Mouse (Mus musculus) CH12.LX (cell line): ENCODE results near the gene Casp8ap2. TPM values are rescaled to one million over a fixed set of nuclear protein-coding genes. Genes with fewer than 3 reads are reported as not detected.

Experiments
- DNase-seq: peaks from one replicate; pipeline ENCODE4 v3.0.0-alpha.2; 2013; ENCODE audit errors: extremely low read depth
- H3K27ac ChIP-seq: 2 replicates; pipeline ENCODE4 v1.5.1; 2012; ENCODE audit warnings: low read depth, mild to moderate bottlenecking, control low read depth, moderate library complexity; ENCODE audit not compliant: insufficient read depth
- H3K27me3 ChIP-seq: replicated peaks from 2 replicates; pipeline ENCODE3; 2012; ENCODE audit warnings: inconsistent platforms
- H3K36me3 ChIP-seq, 2 experiments: replicated peaks in 1 of 2; 2 replicates each; pipeline versions ENCODE3 to v1.6.1; 2012; ENCODE audit warnings: inconsistent platforms in 1 of 2, low read length in 1 of 2, mild to moderate bottlenecking in 1 of 2, mixed read lengths in 1 of 2, moderate library complexity in 1 of 2; ENCODE audit not compliant: control insufficient read depth in 1 of 2, insufficient read depth in 1 of 2
- H3K4me1 ChIP-seq, 2 experiments: 2 replicates each; pipeline ENCODE4 v1.6.1; 2012; ENCODE audit warnings: inconsistent platforms in 1 of 2, moderate library complexity in 1 of 2; ENCODE audit not compliant: insufficient read depth in 2 of 2, control insufficient read depth in 1 of 2
- H3K4me2 ChIP-seq: 2 replicates; pipeline ENCODE4 v1.6.1; 2012; ENCODE audit warnings: low read depth, mild to moderate bottlenecking, control low read depth; ENCODE audit not compliant: poor library complexity, insufficient read depth, severe bottlenecking
- H3K4me3 ChIP-seq, 3 experiments: fragments of 150-350 bp in 1 of 3; sonication (generic) in 1 of 3; replicated peaks in 1 of 3; 2 replicates each; pipeline versions ENCODE3 to v1.5.1; 2011 to 2012; ENCODE audit warnings: low read depth in 2 of 3, low read length in 2 of 3, mild to moderate bottlenecking in 2 of 3, moderate library complexity in 2 of 3, control low read depth in 1 of 3, improper control_type of control experiment in 1 of 3, inconsistent platforms in 1 of 3, mixed read lengths in 1 of 3; ENCODE audit not compliant: poor library complexity in 1 of 3
- H3K79me2 ChIP-seq: replicated peaks from 2 replicates; pipeline ENCODE4 v1.6.1; 2012; ENCODE audit warnings: mild to moderate bottlenecking, moderate library complexity; ENCODE audit not compliant: control insufficient read depth, poor library complexity, insufficient read depth, severe bottlenecking; ENCODE audit errors: extremely low read depth
- H3K9ac ChIP-seq: 2 replicates; pipeline ENCODE4 v1.6.1; 2012; ENCODE audit warnings: low read depth, mild to moderate bottlenecking, control low read depth, moderate library complexity; ENCODE audit not compliant: insufficient read depth
- H3K9me3 ChIP-seq: replicated peaks from 2 replicates; pipeline ENCODE3; 2012; ENCODE audit warnings: low read length, inconsistent platforms, mixed read lengths
- BHLHE40 ChIP-seq: IDR thresholded peaks from 2 replicates; pipeline ENCODE4 v1.6.1; 2011; ENCODE audit warnings: mild to moderate bottlenecking, low read depth, low read length, improper control_type of control experiment
- CHD1 ChIP-seq: IDR thresholded peaks from 2 replicates; pipeline ENCODE4 v1.6.1; 2012; ENCODE audit warnings: low read depth, low read length, improper control_type of control experiment, inconsistent platforms
- CHD2 ChIP-seq: IDR thresholded peaks from 2 replicates; pipeline ENCODE4 v1.6.1; 2011; ENCODE audit warnings: low read length, improper control_type of control experiment
- CTCF ChIP-seq, 2 experiments: IDR thresholded peaks in 1 of 2; conservative IDR thresholded peaks in 1 of 2; 2 replicates each; pipeline ENCODE4 v1.5.1; 2011 to 2012; ENCODE audit warnings: low read depth in 2 of 2, low read length in 2 of 2, improper control_type of control experiment in 1 of 2, inconsistent platforms in 1 of 2, mild to moderate bottlenecking in 1 of 2, moderate library complexity in 1 of 2
- E2F4 ChIP-seq: IDR thresholded peaks from 2 replicates; pipeline ENCODE4 v1.6.1; 2011; ENCODE audit warnings: low read depth, low read length, improper control_type of control experiment; ENCODE audit not compliant: insufficient replicate concordance
- ELF1 ChIP-seq: IDR thresholded peaks from 2 replicates; pipeline ENCODE4 v1.6.1; 2014; ENCODE audit warnings: low read depth, mild to moderate bottlenecking, inconsistent platforms, low read length, improper control_type of control experiment
- GABPA ChIP-seq: IDR thresholded peaks from 2 replicates; pipeline ENCODE4 v1.6.1; 2012; ENCODE audit warnings: low read depth, low read length, improper control_type of control experiment, inconsistent platforms; ENCODE audit not compliant: insufficient replicate concordance
- HCFC1 ChIP-seq: IDR thresholded peaks from 2 replicates; pipeline ENCODE4 v1.6.1; 2012; ENCODE audit warnings: low read depth, mild to moderate bottlenecking, inconsistent platforms, low read length, improper control_type of control experiment
- IRF4 ChIP-seq: IDR thresholded peaks from 2 replicates; pipeline ENCODE4 v1.6.1; 2014; ENCODE audit warnings: low read depth, mild to moderate bottlenecking, inconsistent platforms, low read length, improper control_type of control experiment
- JUN ChIP-seq: IDR thresholded peaks from 2 replicates; pipeline ENCODE4 v1.6.1; 2011; ENCODE audit warnings: low read depth, mild to moderate bottlenecking, low read length, improper control_type of control experiment, moderate library complexity; ENCODE audit not compliant: insufficient read depth
- JUND ChIP-seq: conservative IDR thresholded peaks from 2 replicates; pipeline ENCODE4 v1.6.1; 2011; ENCODE audit warnings: low read depth, low read length, improper control_type of control experiment
- KAT2A ChIP-seq: IDR thresholded peaks from 2 replicates; pipeline ENCODE4 v1.6.1; 2012; ENCODE audit warnings: low read length, improper control_type of control experiment, inconsistent platforms; ENCODE audit not compliant: insufficient replicate concordance
- MAFK ChIP-seq: IDR thresholded peaks from 2 replicates; pipeline ENCODE4 v1.6.1; 2011; ENCODE audit warnings: low read length, improper control_type of control experiment; ENCODE audit not compliant: insufficient replicate concordance
- MAX ChIP-seq: IDR thresholded peaks from 2 replicates; pipeline ENCODE4 v1.6.1; 2011; ENCODE audit warnings: low read length, improper control_type of control experiment
- MAZ ChIP-seq: IDR thresholded peaks from 2 replicates; pipeline ENCODE4 v1.6.1; 2012; ENCODE audit warnings: low read depth, mild to moderate bottlenecking, inconsistent platforms, low read length, improper control_type of control experiment, moderate library complexity
- MEF2A ChIP-seq: IDR thresholded peaks from 2 replicates; pipeline ENCODE4 v1.6.1; 2014; ENCODE audit warnings: low read depth, mild to moderate bottlenecking, inconsistent platforms, low read length, improper control_type of control experiment, borderline replicate concordance
- MYC ChIP-seq: IDR thresholded peaks from 2 replicates; pipeline ENCODE4 v1.6.1; 2011; ENCODE audit warnings: low read depth, mild to moderate bottlenecking, improper control_type of control experiment, low read length
- NELFE ChIP-seq: IDR thresholded peaks from 2 replicates; pipeline ENCODE4 v1.6.1; 2011; ENCODE audit warnings: low read depth, low read length, improper control_type of control experiment
- PAX5 ChIP-seq: IDR thresholded peaks from 2 replicates; pipeline ENCODE4 v1.6.1; 2012; ENCODE audit warnings: low read length, inconsistent platforms, mixed read lengths
- RAD21 ChIP-seq: IDR thresholded peaks from 2 replicates; pipeline ENCODE4 v1.6.1; 2011; ENCODE audit warnings: low read depth, mild to moderate bottlenecking, low read length, improper control_type of control experiment, moderate library complexity
- RCOR1 ChIP-seq: conservative IDR thresholded peaks from 2 replicates; pipeline ENCODE4 v1.6.1; 2012; ENCODE audit warnings: low read depth, mild to moderate bottlenecking, inconsistent platforms, low read length, improper control_type of control experiment
- SMC3 ChIP-seq: IDR thresholded peaks from 2 replicates; pipeline ENCODE4 v1.6.1; 2011; ENCODE audit warnings: low read depth, low read length, improper control_type of control experiment
- TBP ChIP-seq: conservative IDR thresholded peaks from 2 replicates; pipeline ENCODE4 v1.6.1; 2011; ENCODE audit warnings: low read depth, low read length, improper control_type of control experiment
- TCF12 ChIP-seq: IDR thresholded peaks from 2 replicates; pipeline ENCODE4 v1.6.1; 2014; ENCODE audit warnings: low read depth, mild to moderate bottlenecking, inconsistent platforms, low read length, improper control_type of control experiment
- UBTF ChIP-seq: IDR thresholded peaks from 2 replicates; pipeline ENCODE4 v1.6.1; 2012; ENCODE audit warnings: low read depth, mild to moderate bottlenecking, inconsistent platforms, low read length, improper control_type of control experiment, moderate library complexity
- USF1 ChIP-seq: IDR thresholded peaks from 2 replicates; pipeline ENCODE4 v1.6.1; 2014; ENCODE audit warnings: low read depth, mild to moderate bottlenecking, inconsistent platforms, low read length, improper control_type of control experiment
- ZC3H11A ChIP-seq: IDR thresholded peaks from 2 replicates; pipeline ENCODE4 v1.6.1; 2012; ENCODE audit warnings: low read depth, mild to moderate bottlenecking, inconsistent platforms, low read length, improper control_type of control experiment
- ZKSCAN1 ChIP-seq: IDR thresholded peaks from 2 replicates; pipeline ENCODE4 v1.6.1; 2012; ENCODE audit warnings: low read depth, inconsistent platforms, low read length, improper control_type of control experiment, borderline replicate concordance
- dilution Hi-C: fragments of 300-500 bp; cut with MboI; formaldehyde crosslinking; loops from 2 replicates; pipeline ENCODE4 v1.14.3; 2020; ENCODE audit warnings: low sequenced_read_pairs; ENCODE audit not compliant: extremely low pct_unique_long_range_greater_than_20kb, extremely low pct_ligation_motif_present
- in situ Hi-C: fragments of 300-500 bp; cut with MboI; formaldehyde crosslinking; loops from 3 replicates; pipeline ENCODE4 v1.14.3; 2019; ENCODE audit warnings: low sequenced_read_pairs, low pct_ligation_motif_present, low pct_unique_long_range_greater_than_20kb, mixed read lengths
- polyA plus RNA-seq: library from polyadenylated mRNA; unstranded; fragments of >175 nt; gene quantifications from 2 replicates; pipeline ENCODE4 v1.2.1, GENCODE M21; 2012; ENCODE audit warnings: low read depth; ENCODE audit not compliant: insufficient read length
- total RNA-seq, 2 experiments: library from RNA; depleted of rRNA; stranded (reverse); fragments of 300-350 nt in 1 of 2; fragments of >200 nt in 1 of 2; gene quantifications; 2 replicates each; pipeline ENCODE4 v1.2.3; 2012 to 2014

Casp8ap2 gene
- total and polyA plus RNA-seq, 3 experiments, result 26.3 to 43.4 (median 27.2) TPM

DNA sequence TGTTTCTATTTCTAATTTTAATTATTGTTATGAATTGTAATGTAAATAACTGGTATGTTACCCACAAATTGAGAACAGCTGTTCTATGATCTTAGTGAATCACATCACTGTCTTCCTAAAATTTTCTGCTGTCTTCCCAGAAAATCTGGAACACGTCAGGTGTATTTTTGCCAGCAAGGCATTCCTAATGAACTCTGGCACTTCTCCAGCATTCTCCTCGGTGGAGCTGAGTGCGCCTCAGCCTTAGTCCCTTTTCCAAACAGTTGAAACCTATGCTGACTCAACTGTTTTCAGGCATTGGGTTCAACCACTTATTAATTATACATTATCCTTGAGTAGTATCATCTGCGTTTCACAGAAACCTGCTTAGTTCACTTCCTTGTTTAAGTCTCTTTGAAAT is 67.2 kb downstream of the Casp8ap2 start:
- in situ Hi-C loops, result no loop called here
- dilution Hi-C loops, result no loop called here
- no peaks in the 10 kb centered on the region for H3K27me3 ChIP-seq
- no peak for TF ChIP-seq RAD21
- TF ChIP-seq BHLHE40, result no peak
- TF ChIP-seq ZC3H11A, result no peak
- TF ChIP-seq NELFE, result no peak
- no peak for TF ChIP-seq CHD1
- TF ChIP-seq CTCF (conservative IDR thresholded peaks at IDR 0.05 in 1 of 2, IDR thresholded peaks at IDR 0.05 in 1 of 2; ENCODE audit: low read depth in 2 of 2, low read length in 2 of 2), result no peak
- TF ChIP-seq SMC3, result no peak
- TF ChIP-seq TBP, result no peak
- no peak for TF ChIP-seq IRF4
- TF ChIP-seq MYC, result no peak
- TF ChIP-seq JUN, result no peak
- TF ChIP-seq E2F4, result no peak
- TF ChIP-seq GABPA, result no peak
- TF ChIP-seq USF1, result no peak
- TF ChIP-seq MAZ, result no peak
- no peak for TF ChIP-seq KAT2A
- TF ChIP-seq MEF2A, result no peak
- TF ChIP-seq CHD2, result no peak
- no peak for TF ChIP-seq RCOR1
- TF ChIP-seq UBTF, result no peak
- peaks cover 64 to 95% of the 10 kb centered on the region in 2 experiments for H3K36me3 ChIP-seq
- H3K9ac ChIP-seq, result no peak overlapping the region
- no peaks in the 10 kb centered on the region for H3K4me1 ChIP-seq
- DNase-seq, result no peak
- no peak overlapping the region for H3K27ac ChIP-seq
- no peak overlapping the region for H3K4me3 ChIP-seq
- H3K79me2 ChIP-seq, result 0 out of 2 replicates have a peak, but pooled peaks cover 5% of the 10 kb centered on the region
- no peaks in the 10 kb centered on the region for H3K9me3 ChIP-seq
- no peak overlapping the region for H3K4me2 ChIP-seq

DNA sequence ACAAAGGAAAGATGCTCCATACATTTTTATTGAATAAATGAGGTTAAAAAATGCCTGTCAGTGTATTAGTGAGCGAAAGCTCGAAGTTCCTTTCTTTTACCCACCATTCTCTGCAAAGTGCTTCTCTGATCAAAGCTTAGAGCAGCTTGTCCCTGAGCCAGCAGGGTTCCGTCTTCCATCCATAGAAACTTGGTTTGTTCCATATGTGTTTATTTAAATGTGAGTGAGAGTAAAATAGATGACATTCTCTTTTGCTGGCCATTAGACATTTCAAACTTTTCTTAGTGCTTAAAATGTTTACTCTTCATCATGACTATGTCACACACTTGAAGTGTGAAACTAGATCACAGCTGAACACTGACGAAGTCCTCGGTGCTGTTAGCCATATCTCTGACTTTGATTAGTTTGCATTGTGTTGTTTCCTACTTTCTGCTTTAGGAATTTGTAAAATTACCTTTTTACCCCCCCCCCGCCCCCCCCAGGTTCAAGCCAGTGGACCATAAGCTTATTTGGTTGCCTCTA is 67.9 kb downstream of the Casp8ap2 start:
- no peaks in the 10 kb centered on the region for H3K4me1 ChIP-seq
- no peaks in the 10 kb centered on the region for H3K27me3 ChIP-seq
- peaks cover 62 to 97% of the 10 kb centered on the region in 2 experiments for H3K36me3 ChIP-seq
- H3K9me3 ChIP-seq, result no peaks in the 10 kb centered on the region
- dilution Hi-C loops, result no loop called here
- TF ChIP-seq TCF12, result no peak
- TF ChIP-seq HCFC1, result no peak
- no peak for TF ChIP-seq CHD1
- TF ChIP-seq JUN, result no peak
- no peak for TF ChIP-seq RAD21
- no peak for TF ChIP-seq ELF1
- TF ChIP-seq ZC3H11A, result no peak
- no peak for TF ChIP-seq PAX5
- TF ChIP-seq MAX, result no peak
- TF ChIP-seq UBTF, result no peak
- TF ChIP-seq ZKSCAN1, result no peak
- no peak for TF ChIP-seq MAFK
- no peak for TF ChIP-seq JUND
- no peak overlapping the region for H3K27ac ChIP-seq
- DNase-seq, result no peak
- in situ Hi-C loops, result no loop called here
- no peak overlapping the region for H3K4me2 ChIP-seq
- H3K79me2 ChIP-seq, result 0 out of 2 replicates have a peak, but pooled peaks cover 5% of the 10 kb centered on the region
- H3K9ac ChIP-seq, result no peak overlapping the region
- H3K4me3 ChIP-seq, result no peak overlapping the region
